Mouse (Mus musculus) fat pad, adult 2 months (tissue): ENCODE measurements around the gene Ric1.

ENCODE experiments used
- DNase-seq: peaks from one replicate; pipeline ENCODE4 v3.0.0-alpha.2; 2011; ENCODE audit warnings: low read depth, low spot score; ENCODE audit errors: extremely low read depth

Gene Ric1

GRCm38 (mm10) chr19:29521637-29522435, at the start of gene Ric1:
Gene Ric1 (plus strand): TSS chr19:29522282.
- DNase-seq = no peak

GRCm38 (mm10) chr19:29472424-29472823, 49.7 kb upstream of the Ric1 start:
- DNase-seq = no peak

- no peak for DNase-seq
These were observed 49.1 kb upstream of the Ric1 start for GRCm38 (mm10) chr19:29472946-29473345.

GRCm38 (mm10) chr19:29474803-29475202, 47.3 kb upstream of the Ric1 start:
- no peak for DNase-seq

DNA sequence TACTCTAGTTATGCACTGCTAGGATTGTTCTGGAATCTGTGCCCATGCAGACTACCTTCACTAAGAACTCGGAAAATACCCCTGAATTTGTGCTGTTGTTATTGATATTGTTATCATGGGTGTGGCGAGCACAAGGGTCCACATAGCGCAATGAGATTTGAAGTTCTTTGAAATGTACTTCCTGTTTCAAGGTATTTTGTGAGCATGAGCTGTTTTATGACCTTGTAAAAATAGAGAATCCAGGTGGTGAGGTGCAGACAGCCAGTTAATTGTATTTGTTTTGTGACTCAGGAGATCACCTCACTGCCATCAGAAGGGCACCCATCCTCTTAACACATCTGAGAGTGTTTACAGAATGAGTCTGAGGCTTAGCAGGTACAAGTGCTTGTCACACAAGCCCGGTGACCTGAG, 46.9 kb upstream of the Ric1 start:
- DNase-seq = no peak

GRCm38 (mm10) chr19:29478598-29478997, 43.5 kb upstream of the Ric1 start:
- DNase-seq = no peak

- no peak for DNase-seq
These were observed 40.5 kb upstream of the Ric1 start for GRCm38 (mm10) chr19:29481578-29481977.

DNA sequence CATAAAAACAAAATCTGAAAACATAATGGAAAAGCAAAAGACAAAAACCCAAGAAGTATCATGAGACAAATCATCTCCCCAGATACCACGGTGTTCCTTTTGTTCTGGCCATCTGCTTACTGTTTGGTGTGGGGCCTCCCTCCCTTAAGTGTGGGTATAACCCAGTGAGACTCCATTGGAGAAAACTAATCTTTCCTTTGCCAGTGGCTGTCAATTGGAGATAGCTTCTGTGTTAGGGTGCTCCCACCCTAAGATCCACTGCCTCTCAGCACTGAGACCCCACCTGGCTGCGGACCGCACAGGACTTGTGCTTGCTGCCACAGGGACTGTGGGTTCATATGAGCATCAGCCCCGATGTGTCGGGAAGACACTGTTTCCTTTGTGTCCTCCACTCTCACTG, 39.9 kb upstream of the Ric1 start:
- DNase-seq = no peak

DNA sequence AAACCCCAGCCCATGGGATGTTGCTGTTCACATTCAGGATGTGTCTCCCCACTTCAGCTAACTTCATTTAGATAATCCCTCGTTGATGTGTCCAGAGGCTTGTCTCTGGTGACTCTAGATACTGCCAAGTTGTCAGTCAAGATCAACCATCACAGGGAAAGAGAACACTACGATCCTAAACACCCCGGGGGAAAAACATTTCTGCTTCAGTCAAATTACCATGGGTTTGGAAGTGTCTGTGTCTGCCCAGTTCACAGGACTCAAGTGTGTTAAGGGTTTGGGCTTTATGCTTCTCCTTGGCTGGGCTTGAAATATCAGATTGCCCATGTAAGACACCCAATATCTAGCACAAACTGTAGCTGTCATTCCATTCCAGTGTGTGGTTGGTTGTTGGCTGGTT, 39.4 kb upstream of the Ric1 start:
- peak; percentile 58 for DNase-seq

DNA sequence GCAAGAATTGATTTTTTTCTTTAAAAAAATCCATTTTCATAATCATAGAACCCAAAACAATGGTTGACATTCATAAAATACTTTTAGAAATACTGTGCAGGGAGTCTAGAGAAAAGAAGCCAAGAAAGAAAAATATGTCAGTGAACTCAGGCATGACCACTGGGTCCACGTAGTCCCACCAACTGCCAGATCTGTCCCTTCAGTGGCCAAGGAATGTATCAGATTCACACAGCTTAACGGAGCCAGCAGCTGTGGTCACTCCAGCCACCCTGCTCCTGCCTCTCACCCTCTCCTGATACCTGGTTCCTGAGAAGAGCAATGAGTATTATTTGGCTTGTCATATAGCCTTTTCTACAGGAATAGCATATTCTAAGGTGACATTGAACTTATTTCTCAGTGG, 38.7 kb upstream of the Ric1 start:
- DNase-seq = no peak

DNA sequence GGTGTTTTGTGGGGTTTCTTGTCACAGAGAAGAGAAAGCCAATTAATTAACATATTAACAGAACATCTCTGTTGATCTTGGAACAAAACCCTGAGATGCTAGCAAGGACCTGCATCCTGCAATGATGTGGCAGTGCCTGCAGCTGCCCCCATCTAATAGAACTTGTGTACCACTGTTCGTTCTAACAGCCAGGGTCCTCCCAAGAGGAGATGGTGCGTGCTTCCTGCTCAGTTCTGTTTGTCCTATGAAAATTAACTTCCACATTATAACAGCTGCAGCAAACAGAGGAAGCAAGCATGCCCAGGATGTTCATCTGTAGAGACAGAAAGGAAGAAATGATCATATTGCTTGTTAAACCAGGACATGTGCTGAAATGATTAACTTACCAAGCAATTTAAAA, 37.5 kb upstream of the Ric1 start:
- DNase-seq = no peak

DNA sequence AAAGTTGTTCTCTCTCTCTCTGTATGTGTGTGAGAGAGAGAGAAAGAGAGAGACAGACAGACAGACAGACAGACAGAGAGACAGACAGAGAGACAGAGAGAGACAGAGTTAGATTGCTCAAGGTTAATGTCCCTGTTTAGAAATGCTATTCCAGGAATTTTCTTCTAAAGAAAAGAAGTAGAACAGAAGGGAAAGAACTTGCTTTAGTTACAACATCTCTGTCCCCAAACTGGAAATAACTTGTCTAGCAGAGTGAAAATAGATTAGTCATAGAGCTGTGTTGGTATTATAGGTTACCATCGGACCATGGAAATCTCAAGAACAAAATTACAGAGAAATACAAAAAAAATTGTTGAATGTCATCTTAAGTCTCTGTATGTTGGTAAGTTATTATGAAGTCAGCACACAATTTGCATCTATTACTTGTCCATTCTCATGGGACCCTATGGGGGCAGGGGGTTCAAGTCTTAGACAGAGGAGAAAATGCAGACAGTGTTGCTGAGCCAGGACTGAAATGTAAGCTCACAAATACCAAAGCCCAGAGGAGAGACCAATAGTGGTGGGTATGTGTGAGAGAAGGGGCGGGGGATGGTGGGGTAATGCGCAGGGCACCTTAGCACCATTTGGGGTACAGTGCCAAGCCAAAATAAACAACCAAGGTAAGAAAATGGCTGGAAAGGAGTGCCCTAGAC, 36.7 kb upstream of the Ric1 start:
- no peak for DNase-seq

DNA sequence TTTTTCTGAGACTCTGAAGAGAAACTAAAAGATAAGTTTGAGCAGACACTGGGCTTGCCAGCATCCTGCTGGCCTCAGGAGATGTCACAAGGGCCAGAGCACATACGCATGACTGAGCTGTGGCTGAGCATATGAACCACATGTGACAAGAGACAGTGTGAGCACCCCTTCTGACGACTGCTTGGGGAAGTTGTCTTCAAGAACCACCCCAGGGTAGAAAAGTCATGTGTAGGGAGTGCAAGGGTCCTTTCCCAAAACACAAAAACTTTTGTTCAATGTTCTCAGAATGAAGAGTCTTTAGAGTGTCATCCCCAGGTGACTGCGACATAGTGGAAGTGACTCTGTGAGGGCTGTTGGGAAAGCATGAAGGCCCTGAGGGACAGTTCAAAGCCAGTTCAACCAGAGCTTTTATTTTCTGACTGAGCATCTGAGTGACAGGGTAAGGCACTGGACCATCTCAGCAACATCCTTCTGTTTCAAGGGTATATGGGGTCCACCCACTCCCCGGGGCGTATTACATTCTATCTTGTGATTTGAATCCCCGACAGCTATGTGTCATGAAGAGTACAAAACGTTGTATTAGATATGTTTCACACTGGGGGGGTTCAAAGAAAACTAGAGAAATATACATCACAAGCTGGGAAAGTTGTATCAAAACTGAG, 35.4 kb upstream of the Ric1 start:
- DNase-seq = no peak

- no peak for DNase-seq
These were observed 34.6 kb upstream of the Ric1 start for GRCm38 (mm10) chr19:29487326-29488072.

- no peak for DNase-seq
These were observed 34.0 kb upstream of the Ric1 start for GRCm38 (mm10) chr19:29488073-29488390.

DNA sequence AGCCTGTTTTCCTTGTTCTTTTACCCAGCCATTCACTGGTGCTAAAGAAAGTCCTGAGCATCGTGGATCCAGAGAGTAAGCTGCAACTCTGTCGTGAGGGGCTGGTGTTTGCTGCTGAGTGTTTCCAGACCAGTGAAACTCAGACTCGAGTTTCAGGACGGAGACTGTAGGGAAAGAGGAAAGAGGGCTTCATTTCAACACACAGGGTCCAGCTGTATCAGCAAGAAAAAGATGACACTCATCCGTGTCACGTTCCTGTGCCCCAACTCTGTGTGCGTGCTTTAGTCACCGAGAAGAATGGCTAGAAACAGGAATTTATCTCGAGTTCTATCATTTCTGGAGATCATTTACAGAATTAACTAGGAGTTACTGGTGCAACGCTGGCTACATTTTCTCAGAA, 33.7 kb upstream of the Ric1 start:
- DNase-seq = no peak

- DNase-seq = peak; percentile 68
These were observed 32.2 kb upstream of the Ric1 start for GRCm38 (mm10) chr19:29489785-29490284.

DNA sequence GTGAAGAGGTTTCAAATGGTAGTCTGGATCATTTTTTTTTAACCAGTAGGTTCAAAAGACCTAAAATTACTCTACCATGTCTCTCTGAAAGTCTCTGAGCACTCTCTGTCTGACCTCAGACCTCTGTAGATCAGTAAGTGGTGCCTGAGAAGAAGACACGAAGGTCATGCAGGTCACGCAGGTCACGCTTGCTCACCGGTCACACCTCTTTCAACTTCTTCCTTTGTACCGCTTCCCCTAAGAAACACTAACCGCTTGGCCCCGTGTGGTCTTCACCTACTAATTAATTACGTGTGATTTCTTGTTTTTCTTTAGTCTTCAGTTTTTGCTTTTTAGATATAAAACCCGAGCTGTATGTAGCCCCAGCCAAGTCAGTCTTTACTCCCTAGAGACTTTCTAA, 30.6 kb upstream of the Ric1 start:
- DNase-seq = no peak

- DNase-seq = no peak
These were observed 27.6 kb upstream of the Ric1 start for GRCm38 (mm10) chr19:29494454-29494853.

DNA sequence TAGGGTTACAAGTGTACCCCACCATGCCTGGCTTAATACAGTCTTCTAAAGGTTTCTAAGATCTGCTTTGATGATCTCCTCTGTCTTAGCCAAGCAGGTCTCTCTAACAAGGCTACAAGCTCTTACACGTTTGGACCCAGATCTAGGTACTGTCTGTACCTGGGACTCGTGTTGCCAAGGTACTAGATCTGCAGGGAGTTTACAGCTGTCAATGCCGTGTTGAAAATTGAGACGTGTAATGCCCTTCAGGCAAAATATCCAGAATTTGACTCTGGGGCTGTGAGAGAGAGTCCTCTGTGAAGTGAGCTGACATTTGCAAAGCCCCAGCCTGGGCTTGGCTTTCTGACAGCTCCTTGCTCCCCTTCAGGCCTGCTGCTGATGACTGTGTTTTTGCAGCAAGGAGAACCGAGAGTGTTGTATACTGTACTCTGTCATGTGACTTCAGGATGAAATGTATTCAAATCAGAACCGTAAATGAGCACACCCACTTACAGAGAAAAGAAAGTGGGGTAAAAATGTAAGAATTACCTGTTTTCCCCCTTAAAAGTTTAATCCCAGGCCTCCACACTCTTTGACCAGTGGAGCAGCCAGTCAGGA, 26.0 kb upstream of the Ric1 start:
- peak; percentile 81 for DNase-seq
